Comparison of ENCODE assay signal across 7 mouse cellular contexts in the genomic region with DNA sequence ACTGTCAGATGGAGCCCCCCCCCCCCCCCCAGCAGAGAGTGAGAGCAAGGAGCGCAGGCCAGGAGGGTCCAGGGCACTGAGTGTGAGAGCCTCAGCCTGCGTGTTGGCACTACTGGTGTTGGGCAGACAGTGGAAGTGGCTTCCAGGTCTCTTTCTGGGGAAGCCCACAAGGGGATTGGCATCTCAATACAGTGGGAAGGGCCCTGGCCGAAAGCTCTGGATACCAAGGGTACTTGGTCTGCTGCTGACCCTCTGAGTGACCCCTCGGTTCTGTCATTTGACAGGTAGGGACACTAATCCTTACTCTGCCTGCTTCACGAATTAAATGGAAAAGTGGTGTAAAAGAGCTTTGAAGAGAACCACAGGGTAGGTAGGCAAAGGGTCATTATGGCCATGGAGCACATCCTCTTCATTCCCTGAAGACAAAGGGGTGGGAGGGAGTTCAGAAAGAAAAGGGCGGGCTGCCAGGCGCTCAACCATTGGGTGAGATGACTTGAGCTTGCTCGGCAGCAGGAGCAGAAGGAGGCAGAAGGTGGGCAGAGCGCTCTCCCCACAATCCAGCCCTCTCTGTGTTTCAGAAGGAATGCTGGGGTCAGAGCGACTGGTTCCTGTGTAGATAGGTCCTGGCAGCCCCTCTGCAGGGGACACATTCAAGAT.
DNase-seq lines count a peak whose midpoint lies in the region; TF ChIP-seq lines count a peak whose summit lies in the region.

No protein-coding gene starts in this region.

- peak overlapping the region; percentile 44; the same call in 1 of the 2 replicates for H3K27ac ChIP-seq in cortical plate, adult 2 months (ENCODE audit: insufficient read depth, low read length)

- peaks cover 2% of the 10 kb centered on the region; the same call in 1 of the 2 replicates for H3K4me1 ChIP-seq in cortical plate, adult 2 months (ENCODE audit: control insufficient read depth, insufficient read depth, low read length)
- H3K4me1 ChIP-seq in lung, adult 2 months (ENCODE audit: control insufficient read depth, insufficient read depth, low read length), result peaks cover 12% of the 10 kb centered on the region

- intact Hi-C loops in heart, postnatal 14 days (cut with DNase I), result no loop called here

- no peak overlapping the region for H3K4me3 ChIP-seq in cortical plate, adult 2 months (ENCODE audit: insufficient read depth, low read length)
- H3K4me3 ChIP-seq in lung, adult 2 months (replicated peaks; ENCODE audit: extremely low read depth, low read depth, low read length), result no peak overlapping the region

- no peak for TF ChIP-seq POLR2A in cortical plate, adult 2 months (IDR thresholded peaks at IDR 0.05; ENCODE audit: extremely low read depth, insufficient read depth, low read length)
- peak; percentile 11; the same call in 1 of the 2 replicates for TF ChIP-seq POLR2A in lung, adult 2 months (IDR thresholded peaks at IDR 0.05; ENCODE audit: borderline replicate concordance, extremely low read depth, low read depth, low read length)

- 59% methylated on average over 10 of the region's 10 CpGs for WGBS in lung, adult 2 months

- no peak for TF ChIP-seq CTCF in cortical plate, adult 2 months (IDR thresholded peaks at IDR 0.05; ENCODE audit: extremely low read depth, insufficient read depth, low read length)
- TF ChIP-seq CTCF in lung, adult 2 months (IDR thresholded peaks at IDR 0.05; ENCODE audit: insufficient read depth, low read length), result no peak

- DNase-seq in right cerebral cortex, postnatal 14 days, result peak; percentile 49
- no peak for DNase-seq in right cerebral cortex, postnatal 4 days
- peak; percentile 68 to 70 for DNase-seq in heart, postnatal 14 days
- no peak for DNase-seq in lung, adult 2 months
- no peak for DNase-seq in frontal cortex, postnatal 25 days (ENCODE audit: low spot score in 2 of 2)
- DNase-seq in frontal cortex, postnatal 10 days (ENCODE audit: low spot score in 2 of 2), result no peak

Comparison
In these comparisons a context has a peak if more than half of its experiments do, and no peak if none do; other contexts are left out.
1. DNase-seq: peak in right cerebral cortex, postnatal 14 days (single experiment) and heart, postnatal 14 days (2 of 2); none in right cerebral cortex, postnatal 4 days (single experiment), lung, adult 2 months (single experiment), frontal cortex, postnatal 25 days (0 of 2) and frontal cortex, postnatal 10 days (0 of 2).